Mouse (Mus musculus): ENCODE results near the gene Dpm3.

Gene Dpm3

GRCm38 (mm10) chr3:89268916-89269315 is 9.8 kb downstream of the Dpm3 start:
- no peak for DNase-seq (ENCODE audit: low spot score in 2 of 2)

- DNase-seq (ENCODE audit: low spot score in 2 of 2) = peak; percentile 73 to 77
Observed at GRCm38 (mm10) chr3:89270051-89270755, 11.0 kb downstream of the Dpm3 start, which contains the start of gene Slc50a1. Gene Slc50a1 (minus strand): TSS chr3:89270570.

- DNase-seq (ENCODE audit: low spot score in 2 of 2) = peak; percentile 73 to 76
Observed at GRCm38 (mm10) chr3:89270891-89271290, 11.7 kb downstream of the Dpm3 start.

GRCm38 (mm10) chr3:89271760-89272159 is 12.6 kb downstream of the Dpm3 start:
- no peak for DNase-seq (ENCODE audit: low spot score in 2 of 2)

- no peak for DNase-seq (ENCODE audit: low spot score in 2 of 2)
Observed at GRCm38 (mm10) chr3:89276061-89276460, 16.9 kb downstream of the Dpm3 start.

GRCm38 (mm10) chr3:89277281-89278021 is 18.3 kb downstream of the Dpm3 start:
- DNase-seq (ENCODE audit: low spot score in 2 of 2) = peak in 1 of 2 experiments; percentile 22

GRCm38 (mm10) chr3:89278107-89278506 is 18.9 kb downstream of the Dpm3 start:
- DNase-seq (ENCODE audit: low spot score in 2 of 2) = no peak

- no peak for DNase-seq (ENCODE audit: low spot score in 2 of 2)
Observed at GRCm38 (mm10) chr3:89278643-89279042, 19.5 kb downstream of the Dpm3 start.

GRCm38 (mm10) chr3:89279153-89279890 is 20.2 kb downstream of the Dpm3 start:
- peak; percentile 68 to 69 for DNase-seq (ENCODE audit: low spot score in 2 of 2)

- no peak for DNase-seq (ENCODE audit: low spot score in 2 of 2)
Observed at GRCm38 (mm10) chr3:89280050-89280605, 21.0 kb downstream of the Dpm3 start.

- peak in 1 of 2 experiments; percentile 23 for DNase-seq (ENCODE audit: low spot score in 2 of 2)
Observed at GRCm38 (mm10) chr3:89280606-89281511, 21.7 kb downstream of the Dpm3 start, which contains the start of gene Efna1. Gene Efna1 (minus strand): TSS chr3:89281142.

GRCm38 (mm10) chr3:89281579-89282290 is 22.6 kb downstream of the Dpm3 start:
- peak in 1 of 2 experiments; percentile 52 for DNase-seq (ENCODE audit: low spot score in 2 of 2)

- no peak for DNase-seq (ENCODE audit: low spot score in 2 of 2)
Observed at GRCm38 (mm10) chr3:89282291-89282643, 23.1 kb downstream of the Dpm3 start.

GRCm38 (mm10) chr3:89284261-89284660 is 25.1 kb downstream of the Dpm3 start:
- DNase-seq (ENCODE audit: low spot score in 2 of 2) = no peak

GRCm38 (mm10) chr3:89285526-89285925 is 26.4 kb downstream of the Dpm3 start:
- DNase-seq (ENCODE audit: low spot score in 2 of 2) = no peak

- DNase-seq (ENCODE audit: low spot score in 2 of 2) = no peak
Observed at GRCm38 (mm10) chr3:89287286-89287685, 28.1 kb downstream of the Dpm3 start.

- no peak for DNase-seq (ENCODE audit: low spot score in 2 of 2)
Observed at GRCm38 (mm10) chr3:89288503-89288928, 29.4 kb downstream of the Dpm3 start.

- no peak for DNase-seq (ENCODE audit: low spot score in 2 of 2)
Observed at GRCm38 (mm10) chr3:89291874-89292273, 32.7 kb downstream of the Dpm3 start.

GRCm38 (mm10) chr3:89292303-89292702 is 33.1 kb downstream of the Dpm3 start:
- DNase-seq (ENCODE audit: low spot score in 2 of 2) = no peak

GRCm38 (mm10) chr3:89293247-89293918 is 34.2 kb downstream of the Dpm3 start:
- DNase-seq (ENCODE audit: low spot score in 2 of 2) = no peak

Data from right cerebral cortex, postnatal 36 days (tissue).